Mouse (Mus musculus): ENCODE results near the gene Kank3.

The Kank3 gene

GRCm38 (mm10) chr17:33810334-33811141 lies at the start of gene Kank3:
Gene Kank3 (plus strand): TSS chr17:33810519.
- in situ Hi-C loops (cut with MboI, MseI): no loop called here

- in situ Hi-C loops (cut with MboI, MseI): no loop called here
These were observed 43.9 kb upstream of the Kank3 start for GRCm38 (mm10) chr17:33766389-33766788.

GRCm38 (mm10) chr17:33771617-33772016 lies 38.7 kb upstream of the Kank3 start:
- in situ Hi-C loops (cut with MboI, MseI): no loop called here

- in situ Hi-C loops (cut with MboI, MseI): no loop called here
These were observed 36.9 kb upstream of the Kank3 start for GRCm38 (mm10) chr17:33773426-33773825.

GRCm38 (mm10) chr17:33773871-33774572 lies 36.3 kb upstream of the Kank3 start:
- in situ Hi-C loops (cut with MboI, MseI): no loop called here

- in situ Hi-C loops (cut with MboI, MseI): no loop called here
These were observed 35.7 kb upstream of the Kank3 start for GRCm38 (mm10) chr17:33774573-33775155.

- in situ Hi-C loops (cut with MboI, MseI): no loop called here
These were observed 35.0 kb upstream of the Kank3 start for GRCm38 (mm10) chr17:33775287-33775686.

- in situ Hi-C loops (cut with MboI, MseI): no loop called here
These were observed 30.9 kb upstream of the Kank3 start for GRCm38 (mm10) chr17:33779271-33779966.

GRCm38 (mm10) chr17:33779967-33780295 lies 30.4 kb upstream of the Kank3 start:
- in situ Hi-C loops (cut with MboI, MseI): no loop called here

GRCm38 (mm10) chr17:33780431-33780830 lies 29.9 kb upstream of the Kank3 start:
- in situ Hi-C loops (cut with MboI, MseI): no loop called here

GRCm38 (mm10) chr17:33781124-33781977 lies 29.0 kb upstream of the Kank3 start, which contains the start of gene Angptl4:
Gene Angptl4 (minus strand): TSS chr17:33781830.
- in situ Hi-C loops (cut with MboI, MseI): no loop called here

- in situ Hi-C loops (cut with MboI, MseI): no loop called here
These were observed 28.3 kb upstream of the Kank3 start for GRCm38 (mm10) chr17:33782067-33782466.

- in situ Hi-C loops (cut with MboI, MseI): no loop called here
These were observed 26.9 kb upstream of the Kank3 start for GRCm38 (mm10) chr17:33783408-33783807.

- in situ Hi-C loops (cut with MboI, MseI): no loop called here
These were observed 25.4 kb upstream of the Kank3 start for GRCm38 (mm10) chr17:33784939-33785338.

- in situ Hi-C loops (cut with MboI, MseI): no loop called here
These were observed 23.9 kb upstream of the Kank3 start for GRCm38 (mm10) chr17:33786375-33786774.

- in situ Hi-C loops (cut with MboI, MseI): no loop called here
These were observed 21.6 kb upstream of the Kank3 start for GRCm38 (mm10) chr17:33788732-33789131.

- in situ Hi-C loops (cut with MboI, MseI): no loop called here
These were observed 12.0 kb upstream of the Kank3 start for GRCm38 (mm10) chr17:33798306-33798705.

GRCm38 (mm10) chr17:33799277-33799676 lies 11.0 kb upstream of the Kank3 start:
- in situ Hi-C loops (cut with MboI, MseI): no loop called here

GRCm38 (mm10) chr17:33802221-33802620 lies 8.1 kb upstream of the Kank3 start:
- in situ Hi-C loops (cut with MboI, MseI): no loop called here

- in situ Hi-C loops (cut with MboI, MseI): no loop called here
These were observed 6.1 kb upstream of the Kank3 start for GRCm38 (mm10) chr17:33804205-33804604.

- in situ Hi-C loops (cut with MboI, MseI): no loop called here
These were observed 5.6 kb upstream of the Kank3 start for GRCm38 (mm10) chr17:33804745-33805144.

Data from T-helper 2 cell (primary cell).